ENCODE assay signal across 18 mouse cellular contexts in the genomic region with DNA sequence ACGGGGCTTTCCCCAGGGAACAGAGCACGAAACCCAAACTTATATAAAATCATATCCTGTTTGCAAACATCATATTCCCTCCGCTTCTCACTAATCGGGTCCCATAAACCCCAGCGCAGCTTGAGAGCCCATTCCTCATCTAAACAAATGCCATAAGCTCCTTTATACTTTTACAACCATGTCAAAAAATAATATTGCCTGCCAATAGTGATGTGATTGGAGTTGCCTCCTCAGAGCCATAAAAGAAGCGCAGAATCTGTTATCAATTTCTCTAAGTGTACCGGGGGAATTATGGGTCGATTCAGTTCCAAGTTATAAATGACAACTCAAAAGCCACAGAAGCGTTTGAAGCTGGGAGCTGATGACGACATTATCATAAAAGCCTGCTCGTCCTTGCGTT.
"Had no signal": no experiment of that assay in that cellular context is flagged by ENCODE, and none has a peak within 500 bp of the region (broad histone marks: within the 10 kb centered on the region; RNA-seq: fewer than 3 reads in every experiment).

No protein-coding gene starts in this region.

- H3K4me3 ChIP-seq: kidney, embryonic 15.5 days; liver, embryonic 13.5 days; neural tube, embryonic 13.5 days had no signal

- H3K9me3 ChIP-seq: kidney, embryonic 15.5 days; liver, embryonic 13.5 days; neural tube, embryonic 13.5 days had no signal

- H3K36me3 ChIP-seq: kidney, embryonic 15.5 days; liver, embryonic 13.5 days; neural tube, embryonic 13.5 days had no signal

- H3K4me1 ChIP-seq: kidney, embryonic 15.5 days; liver, embryonic 13.5 days; neural tube, embryonic 13.5 days had no signal

- DNase-seq: kidney, adult 2 months; kidney, postnatal 14 days; kidney, postnatal 4 days; liver, embryonic 13.5 days; lung, adult 2 months; lung, postnatal 14 days; lung, postnatal 4 days; midbrain, embryonic 14.5 days; right cerebral cortex, adult 18-20 months; right cerebral cortex, postnatal 14 days; right cerebral cortex, postnatal 4 days; thymus, adult 2 months; thymus, postnatal 25 days had no signal

- ATAC-seq: intestine, postnatal 0 days had no signal

- H3K27ac ChIP-seq: kidney, embryonic 15.5 days; liver, embryonic 13.5 days; neural tube, embryonic 13.5 days; stomach, postnatal 0 days had no signal

- H3K9ac ChIP-seq: kidney, embryonic 15.5 days; liver, embryonic 13.5 days; neural tube, embryonic 13.5 days had no signal

- H3K27me3 ChIP-seq: kidney, embryonic 15.5 days; liver, embryonic 13.5 days; neural tube, embryonic 13.5 days had no signal

- H3K4me2 ChIP-seq: kidney, embryonic 15.5 days; liver, embryonic 13.5 days; midbrain, embryonic 11.5 days; neural tube, embryonic 13.5 days had no signal
